Mouse (Mus musculus): ENCODE results near the gene Emid1. TPM values are rescaled to one million over a fixed set of nuclear protein-coding genes. Genes with fewer than 3 reads are reported as not detected.

Gene Emid1
- polyA plus RNA-seq, 1 experiment from 2014 or later, result 41.9 TPM

DNA sequence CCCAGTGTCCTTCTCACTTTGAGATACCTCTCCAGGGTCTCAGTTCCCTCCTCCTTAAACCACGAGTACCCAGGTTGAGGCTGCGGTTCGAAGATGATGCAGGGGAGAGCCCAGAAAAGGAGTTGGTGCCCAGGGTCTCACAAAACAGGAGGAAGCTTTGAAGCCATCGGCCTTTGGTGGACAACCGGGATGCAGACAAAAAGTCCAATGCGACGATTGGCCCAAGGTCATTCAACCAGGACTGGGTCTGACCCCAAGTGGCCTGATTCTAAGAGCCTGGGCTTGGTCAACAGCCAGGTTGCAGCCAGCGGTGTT lies 94.6 kb downstream of the Emid1 start:
- peak overlapping the region; percentile 93 for H3K4me2 ChIP-seq (ENCODE audit: low read depth, low read length)
- peak overlapping the region; percentile 53 for H3K4me3 ChIP-seq (ENCODE audit: low read depth, low read length)
- H3K27ac ChIP-seq (replicated peaks; ENCODE audit: low read depth, low read length), result no peak overlapping the region
- DNase-seq (ENCODE audit: low spot score) (no peak), ATAC-seq (ENCODE audit: low read depth) (no peak)
- peaks cover 10% of the 10 kb centered on the region; the same call in 1 of the 2 replicates for H3K36me3 ChIP-seq (ENCODE audit: control insufficient read depth, insufficient read depth, low read length)
- H3K9me3 ChIP-seq (ENCODE audit: control insufficient read depth, low read length), result no peaks in the 10 kb centered on the region
- H3K27me3 ChIP-seq (replicated peaks; ENCODE audit: control insufficient read depth, insufficient read depth, low read length), result peaks cover 71% of the 10 kb centered on the region
- H3K4me1 ChIP-seq (ENCODE audit: control insufficient read depth, insufficient read depth, low read length), result peaks cover 9% of the 10 kb centered on the region
- 23% methylated on average over 8 of the region's 8 CpGs for WGBS
- H3K9ac ChIP-seq (ENCODE audit: low read depth, low read length), result peak overlapping the region; percentile 63

DNA sequence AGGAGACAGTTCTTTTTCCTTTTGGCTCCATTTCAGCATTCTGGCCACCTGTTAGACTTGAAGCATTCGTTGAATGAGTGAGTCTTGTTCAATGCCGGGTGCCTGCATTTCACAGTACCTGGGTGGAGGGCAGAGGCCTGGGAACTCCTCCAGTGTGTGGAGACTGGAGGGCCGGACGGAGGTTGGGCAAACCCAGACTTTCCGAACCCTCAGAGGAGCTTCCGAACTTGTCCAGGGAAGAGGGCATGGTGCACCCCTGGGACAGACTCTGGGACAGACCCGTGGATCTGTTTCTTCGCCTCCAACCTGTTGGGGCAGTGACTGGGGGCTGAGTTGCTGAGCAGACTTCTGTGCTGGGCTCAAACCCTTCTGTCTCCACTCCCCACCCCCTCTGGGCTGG lies 95.0 kb downstream of the Emid1 start:
- Histone ChIP-seq H3K9ac (ENCODE audit: low read depth, low read length) (no peak overlapping the region), H3K27me3 (replicated peaks; ENCODE audit: control insufficient read depth, insufficient read depth, low read length) (peaks cover 67% of the 10 kb centered on the region), H3K9me3 (ENCODE audit: control insufficient read depth, low read length) (no peaks in the 10 kb centered on the region), H3K4me3 (ENCODE audit: low read depth, low read length) (no peak overlapping the region), H3K36me3 (ENCODE audit: control insufficient read depth, insufficient read depth, low read length) (peaks cover 10% of the 10 kb centered on the region; the same call in 1 of the 2 replicates), H3K4me2 (ENCODE audit: low read depth, low read length) (no peak overlapping the region), H3K4me1 (ENCODE audit: control insufficient read depth, insufficient read depth, low read length) (peaks cover 9% of the 10 kb centered on the region), H3K27ac (replicated peaks; ENCODE audit: low read depth, low read length) (no peak overlapping the region)
- no peak for DNase-seq (ENCODE audit: low spot score)
- no peak for ATAC-seq (ENCODE audit: low read depth)
- 48% methylated on average over 8 of the region's 8 CpGs for WGBS

Other genes starting within 250 kb of the Emid1 start
- gene Nefh, start 204.2 kb downstream of the Emid1 start, polyA plus RNA-seq (2014; fragmentation: Nextera tagmentation; extraction: Ambion mirVana), result 1.6 and 1.7 TPM in 2 replicates
- gene Ap1b1, start 165.4 kb downstream of the Emid1 start, polyA plus RNA-seq (2014; fragmentation: Nextera tagmentation; extraction: Ambion mirVana), result 48.9 and 57.1 TPM in 2 replicates
- 3.8 and 4.8 TPM in 2 replicates for gene Rasl10a, start 94.1 kb downstream of the Emid1 start, polyA plus RNA-seq (2014; fragmentation: Nextera tagmentation; extraction: Ambion mirVana)
- 33.8 and 38.1 TPM in 2 replicates for gene Gas2l1, start 86.9 kb downstream of the Emid1 start, polyA plus RNA-seq (2014; fragmentation: Nextera tagmentation; extraction: Ambion mirVana)
- gene Rhbdd3, start 53.3 kb downstream of the Emid1 start, polyA plus RNA-seq (2014; fragmentation: Nextera tagmentation; extraction: Ambion mirVana), result 21.8 and 26.5 TPM in 2 replicates
- 283 and 350 TPM in 2 replicates for gene Ewsr1, start 53.0 kb downstream of the Emid1 start, polyA plus RNA-seq (2014; fragmentation: Nextera tagmentation; extraction: Ambion mirVana)
- 24.1 and 26.7 TPM in 2 replicates for gene Kremen1, start 109.3 kb upstream of the Emid1 start, polyA plus RNA-seq (2014; fragmentation: Nextera tagmentation; extraction: Ambion mirVana)

All from embryonic facial prominence, embryonic 14.5 days (tissue).